Mouse (Mus musculus) CH12.LX (cell line): ENCODE data around the gene Serpine3. TPM values are rescaled to one million over a fixed set of nuclear protein-coding genes. Genes with fewer than 3 reads are reported as not detected.

Experiments used
- DNase-seq: peaks from one replicate; pipeline ENCODE4 v3.0.0-alpha.2; 2013; ENCODE audit errors: extremely low read depth
- H3K27ac ChIP-seq: 2 replicates; pipeline ENCODE4 v1.5.1; 2012; ENCODE audit warnings: low read depth, mild to moderate bottlenecking, control low read depth, moderate library complexity; ENCODE audit not compliant: insufficient read depth
- H3K27me3 ChIP-seq: replicated peaks from 2 replicates; pipeline ENCODE3; 2012; ENCODE audit warnings: inconsistent platforms
- H3K36me3 ChIP-seq, 2 experiments: replicated peaks in 1 of 2; 2 replicates each; pipeline versions ENCODE3 to v1.6.1; 2012; ENCODE audit warnings: inconsistent platforms in 1 of 2, low read length in 1 of 2, mild to moderate bottlenecking in 1 of 2, mixed read lengths in 1 of 2, moderate library complexity in 1 of 2; ENCODE audit not compliant: control insufficient read depth in 1 of 2, insufficient read depth in 1 of 2
- H3K4me1 ChIP-seq, 2 experiments: 2 replicates each; pipeline ENCODE4 v1.6.1; 2012; ENCODE audit warnings: inconsistent platforms in 1 of 2, moderate library complexity in 1 of 2; ENCODE audit not compliant: insufficient read depth in 2 of 2, control insufficient read depth in 1 of 2
- H3K4me2 ChIP-seq: 2 replicates; pipeline ENCODE4 v1.6.1; 2012; ENCODE audit warnings: low read depth, mild to moderate bottlenecking, control low read depth; ENCODE audit not compliant: poor library complexity, insufficient read depth, severe bottlenecking
- H3K4me3 ChIP-seq, 3 experiments: fragments of 150-350 bp in 1 of 3; sonication (generic) in 1 of 3; replicated peaks in 1 of 3; 2 replicates each; pipeline versions ENCODE3 to v1.5.1; 2011 to 2012; ENCODE audit warnings: low read depth in 2 of 3, low read length in 2 of 3, mild to moderate bottlenecking in 2 of 3, moderate library complexity in 2 of 3, control low read depth in 1 of 3, improper control_type of control experiment in 1 of 3, inconsistent platforms in 1 of 3, mixed read lengths in 1 of 3; ENCODE audit not compliant: poor library complexity in 1 of 3
- H3K79me2 ChIP-seq: replicated peaks from 2 replicates; pipeline ENCODE4 v1.6.1; 2012; ENCODE audit warnings: mild to moderate bottlenecking, moderate library complexity; ENCODE audit not compliant: control insufficient read depth, poor library complexity, insufficient read depth, severe bottlenecking; ENCODE audit errors: extremely low read depth
- H3K9ac ChIP-seq: 2 replicates; pipeline ENCODE4 v1.6.1; 2012; ENCODE audit warnings: low read depth, mild to moderate bottlenecking, control low read depth, moderate library complexity; ENCODE audit not compliant: insufficient read depth
- H3K9me3 ChIP-seq: replicated peaks from 2 replicates; pipeline ENCODE3; 2012; ENCODE audit warnings: low read length, inconsistent platforms, mixed read lengths
- BHLHE40 ChIP-seq: IDR thresholded peaks from 2 replicates; pipeline ENCODE4 v1.6.1; 2011; ENCODE audit warnings: mild to moderate bottlenecking, low read depth, low read length, improper control_type of control experiment
- CHD1 ChIP-seq: IDR thresholded peaks from 2 replicates; pipeline ENCODE4 v1.6.1; 2012; ENCODE audit warnings: low read depth, low read length, improper control_type of control experiment, inconsistent platforms
- CHD2 ChIP-seq: IDR thresholded peaks from 2 replicates; pipeline ENCODE4 v1.6.1; 2011; ENCODE audit warnings: low read length, improper control_type of control experiment
- CTCF ChIP-seq, 2 experiments: IDR thresholded peaks in 1 of 2; conservative IDR thresholded peaks in 1 of 2; 2 replicates each; pipeline ENCODE4 v1.5.1; 2011 to 2012; ENCODE audit warnings: low read depth in 2 of 2, low read length in 2 of 2, improper control_type of control experiment in 1 of 2, inconsistent platforms in 1 of 2, mild to moderate bottlenecking in 1 of 2, moderate library complexity in 1 of 2
- EP300 ChIP-seq: IDR thresholded peaks from 2 replicates; pipeline ENCODE4 v1.6.1; 2011; ENCODE audit warnings: low read length, improper control_type of control experiment
- ETS1 ChIP-seq: conservative IDR thresholded peaks from 2 replicates; pipeline ENCODE4 v1.6.1; 2012; ENCODE audit warnings: low read depth, mild to moderate bottlenecking, inconsistent platforms, low read length, improper control_type of control experiment, moderate library complexity
- GABPA ChIP-seq: IDR thresholded peaks from 2 replicates; pipeline ENCODE4 v1.6.1; 2012; ENCODE audit warnings: low read depth, low read length, improper control_type of control experiment, inconsistent platforms; ENCODE audit not compliant: insufficient replicate concordance
- IRF4 ChIP-seq: IDR thresholded peaks from 2 replicates; pipeline ENCODE4 v1.6.1; 2014; ENCODE audit warnings: low read depth, mild to moderate bottlenecking, inconsistent platforms, low read length, improper control_type of control experiment
- KAT2A ChIP-seq: IDR thresholded peaks from 2 replicates; pipeline ENCODE4 v1.6.1; 2012; ENCODE audit warnings: low read length, improper control_type of control experiment, inconsistent platforms; ENCODE audit not compliant: insufficient replicate concordance
- MAZ ChIP-seq: IDR thresholded peaks from 2 replicates; pipeline ENCODE4 v1.6.1; 2012; ENCODE audit warnings: low read depth, mild to moderate bottlenecking, inconsistent platforms, low read length, improper control_type of control experiment, moderate library complexity
- MXI1 ChIP-seq: IDR thresholded peaks from 2 replicates; pipeline ENCODE4 v1.6.1; 2011; ENCODE audit warnings: mild to moderate bottlenecking, low read depth, low read length, improper control_type of control experiment
- MYC ChIP-seq: IDR thresholded peaks from 2 replicates; pipeline ENCODE4 v1.6.1; 2011; ENCODE audit warnings: low read depth, mild to moderate bottlenecking, improper control_type of control experiment, low read length
- NELFE ChIP-seq: IDR thresholded peaks from 2 replicates; pipeline ENCODE4 v1.6.1; 2011; ENCODE audit warnings: low read depth, low read length, improper control_type of control experiment
- NRF1 ChIP-seq: IDR thresholded peaks from 2 replicates; pipeline ENCODE4 v1.6.1; 2014; ENCODE audit warnings: low read depth, mild to moderate bottlenecking, inconsistent platforms, low read length, improper control_type of control experiment, moderate library complexity
- PAX5 ChIP-seq: IDR thresholded peaks from 2 replicates; pipeline ENCODE4 v1.6.1; 2012; ENCODE audit warnings: low read length, inconsistent platforms, mixed read lengths
- POLR2AphosphoS2 ChIP-seq: IDR thresholded peaks from 2 replicates; pipeline ENCODE4 v1.6.1; 2011; ENCODE audit warnings: low read depth, low read length, improper control_type of control experiment
- RAD21 ChIP-seq: IDR thresholded peaks from 2 replicates; pipeline ENCODE4 v1.6.1; 2011; ENCODE audit warnings: low read depth, mild to moderate bottlenecking, low read length, improper control_type of control experiment, moderate library complexity
- RCOR1 ChIP-seq: conservative IDR thresholded peaks from 2 replicates; pipeline ENCODE4 v1.6.1; 2012; ENCODE audit warnings: low read depth, mild to moderate bottlenecking, inconsistent platforms, low read length, improper control_type of control experiment
- TBP ChIP-seq: conservative IDR thresholded peaks from 2 replicates; pipeline ENCODE4 v1.6.1; 2011; ENCODE audit warnings: low read depth, low read length, improper control_type of control experiment
- USF2 ChIP-seq: conservative IDR thresholded peaks from 2 replicates; pipeline ENCODE4 v1.6.1; 2011; ENCODE audit warnings: low read depth, low read length, improper control_type of control experiment
- ZKSCAN1 ChIP-seq: IDR thresholded peaks from 2 replicates; pipeline ENCODE4 v1.6.1; 2012; ENCODE audit warnings: low read depth, inconsistent platforms, low read length, improper control_type of control experiment, borderline replicate concordance
- ZNF384 ChIP-seq: IDR thresholded peaks from 2 replicates; pipeline ENCODE4 v1.6.1; 2012; ENCODE audit warnings: low read depth, low read length, improper control_type of control experiment, inconsistent platforms
- dilution Hi-C: fragments of 300-500 bp; cut with MboI; formaldehyde crosslinking; loops from 2 replicates; pipeline ENCODE4 v1.14.3; 2020; ENCODE audit warnings: low sequenced_read_pairs; ENCODE audit not compliant: extremely low pct_unique_long_range_greater_than_20kb, extremely low pct_ligation_motif_present
- in situ Hi-C: fragments of 300-500 bp; cut with MboI; formaldehyde crosslinking; loops from 3 replicates; pipeline ENCODE4 v1.14.3; 2019; ENCODE audit warnings: low sequenced_read_pairs, low pct_ligation_motif_present, low pct_unique_long_range_greater_than_20kb, mixed read lengths
- polyA plus RNA-seq: library from polyadenylated mRNA; unstranded; fragments of >175 nt; gene quantifications from 2 replicates; pipeline ENCODE4 v1.2.1, GENCODE M21; 2012; ENCODE audit warnings: low read depth; ENCODE audit not compliant: insufficient read length
- total RNA-seq, 2 experiments: library from RNA; depleted of rRNA; stranded (reverse); fragments of 300-350 nt in 1 of 2; fragments of >200 nt in 1 of 2; gene quantifications; 2 replicates each; pipeline ENCODE4 v1.2.3; 2012 to 2014

Serpine3 gene
- total and polyA plus RNA-seq, 3 experiments, result 0.08 TPM; not detected in 2

DNA sequence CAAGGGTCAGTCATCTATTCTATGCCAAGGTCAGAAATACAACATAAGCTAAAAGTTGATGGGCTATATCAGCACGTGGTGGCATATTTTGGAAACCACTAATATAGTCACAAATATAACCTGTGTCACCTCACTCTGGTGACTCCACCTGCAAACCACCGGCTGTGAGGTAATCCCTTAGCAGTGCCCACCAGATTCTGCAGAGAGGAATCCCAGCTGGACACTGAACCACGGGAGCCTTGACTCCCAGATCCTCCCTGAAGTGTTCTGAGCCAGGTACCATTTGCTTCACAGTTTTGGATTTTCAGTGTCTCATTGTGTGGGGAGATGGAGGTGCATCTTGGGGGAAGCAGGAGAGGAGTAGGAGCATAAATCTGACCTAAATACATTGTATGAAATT is 13.1 kb upstream of the Serpine3 start:
- Histone ChIP-seq H3K4me2 (no peak overlapping the region), H3K4me3 (no peak overlapping the region), H3K9ac (no peak overlapping the region), H3K36me3 (no peaks in the 10 kb centered on the region), H3K27ac (no peak overlapping the region), H3K27me3 (no peaks in the 10 kb centered on the region), H3K79me2 (no peaks in the 10 kb centered on the region), H3K4me1 (no peaks in the 10 kb centered on the region), H3K9me3 (peaks cover 3% of the 10 kb centered on the region)
- in situ Hi-C loops, result no loop called here
- TF ChIP-seq CHD1, result no peak
- TF ChIP-seq NELFE, result no peak
- no peak for TF ChIP-seq CHD2
- no peak for TF ChIP-seq USF2
- TF ChIP-seq GABPA, result no peak
- no peak for TF ChIP-seq MYC
- dilution Hi-C loops, result no loop called here
- no peak for DNase-seq

DNA sequence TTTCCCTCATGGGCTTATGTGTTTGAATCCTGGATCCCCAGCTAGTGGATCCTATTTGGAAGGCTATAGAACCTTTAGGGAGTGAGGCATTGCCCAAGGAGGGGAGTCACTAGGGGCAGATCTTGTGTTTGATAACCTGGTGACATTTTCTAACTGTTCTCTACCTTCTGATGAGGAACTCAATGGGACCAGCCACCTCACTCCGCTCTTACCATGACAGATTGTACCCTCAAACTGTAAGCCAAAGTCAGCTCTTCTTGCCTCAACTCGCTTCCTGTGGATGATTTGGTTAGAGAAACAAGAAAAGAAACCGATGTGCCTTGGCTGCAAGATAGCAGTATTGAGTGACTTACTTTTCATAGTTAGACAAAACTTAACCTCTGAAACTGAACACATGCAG is 11.7 kb upstream of the Serpine3 start:
- Histone ChIP-seq H3K27me3 (no peaks in the 10 kb centered on the region), H3K36me3 (no peaks in the 10 kb centered on the region), H3K27ac (no peak overlapping the region), H3K9ac (no peak overlapping the region), H3K4me3 (no peak overlapping the region), H3K4me2 (no peak overlapping the region), H3K79me2 (no peaks in the 10 kb centered on the region), H3K4me1 (no peaks in the 10 kb centered on the region), H3K9me3 (peaks cover 3% of the 10 kb centered on the region)
- dilution Hi-C loops (no loop called here), in situ Hi-C loops (no loop called here)
- TF ChIP-seq PAX5, result no peak
- no peak for TF ChIP-seq NELFE
- TF ChIP-seq CHD1, result no peak
- no peak for TF ChIP-seq ZKSCAN1
- no peak for TF ChIP-seq TBP
- no peak for TF ChIP-seq ETS1
- TF ChIP-seq NRF1, result no peak
- no peak for TF ChIP-seq ZNF384
- no peak for TF ChIP-seq BHLHE40
- TF ChIP-seq EP300, result no peak
- no peak for TF ChIP-seq RCOR1
- no peak for TF ChIP-seq IRF4
- no peak for TF ChIP-seq POLR2AphosphoS2
- TF ChIP-seq CTCF (conservative IDR thresholded peaks at IDR 0.05 in 1 of 2, IDR thresholded peaks at IDR 0.05 in 1 of 2; ENCODE audit: low read depth in 2 of 2, low read length in 2 of 2), result no peak
- no peak for TF ChIP-seq MAZ
- TF ChIP-seq KAT2A, result no peak
- TF ChIP-seq MXI1, result no peak
- TF ChIP-seq RAD21, result no peak
- DNase-seq, result no peak
